Mouse (Mus musculus): Measurements from ENCODE around the gene Fndc3b.
"Not testable (repeated sequence)": the region's sequence is repeated elsewhere in the genome, so short reads cannot be mapped to it uniquely, and the experiment has no call there.

The Fndc3b gene

DNA sequence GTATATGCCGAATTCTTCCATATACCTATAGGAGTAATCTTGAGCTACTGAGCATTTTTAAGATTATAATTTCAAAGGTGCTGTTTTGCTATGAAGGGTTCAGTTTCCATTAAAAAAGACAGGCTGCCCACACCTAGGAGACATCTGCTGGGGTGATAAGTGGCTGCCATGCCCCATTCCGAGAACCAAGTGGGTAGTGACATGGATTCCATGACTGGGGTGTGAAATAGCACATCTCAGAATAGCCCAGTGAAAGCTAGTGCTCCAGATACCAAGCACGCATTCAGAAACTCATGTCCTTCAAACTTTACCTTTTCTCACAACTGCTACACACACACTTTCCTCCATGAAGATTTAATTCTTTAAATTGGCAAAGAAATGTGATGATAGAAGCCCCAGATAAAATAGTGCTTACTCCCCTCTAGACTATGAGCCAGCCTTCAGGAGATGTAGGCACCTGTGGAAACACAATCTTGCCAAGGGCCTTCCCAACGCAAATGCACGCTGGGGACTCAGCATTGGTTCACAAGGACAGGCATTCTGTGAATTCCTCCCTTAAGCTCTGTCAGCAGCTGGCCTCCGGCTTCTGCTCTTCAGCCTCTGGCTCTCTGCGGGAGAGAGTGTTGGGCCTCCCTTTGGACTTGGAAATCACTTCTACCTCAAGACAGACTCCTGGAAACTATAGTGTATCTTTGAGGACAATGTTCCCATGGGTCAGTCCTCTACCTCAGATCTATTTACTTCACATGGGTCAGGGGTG lies 207.6 kb downstream of the Fndc3b start:
- DNase-seq (ENCODE audit: low spot score in 2 of 2) = peak; percentile 19 to 38

DNA sequence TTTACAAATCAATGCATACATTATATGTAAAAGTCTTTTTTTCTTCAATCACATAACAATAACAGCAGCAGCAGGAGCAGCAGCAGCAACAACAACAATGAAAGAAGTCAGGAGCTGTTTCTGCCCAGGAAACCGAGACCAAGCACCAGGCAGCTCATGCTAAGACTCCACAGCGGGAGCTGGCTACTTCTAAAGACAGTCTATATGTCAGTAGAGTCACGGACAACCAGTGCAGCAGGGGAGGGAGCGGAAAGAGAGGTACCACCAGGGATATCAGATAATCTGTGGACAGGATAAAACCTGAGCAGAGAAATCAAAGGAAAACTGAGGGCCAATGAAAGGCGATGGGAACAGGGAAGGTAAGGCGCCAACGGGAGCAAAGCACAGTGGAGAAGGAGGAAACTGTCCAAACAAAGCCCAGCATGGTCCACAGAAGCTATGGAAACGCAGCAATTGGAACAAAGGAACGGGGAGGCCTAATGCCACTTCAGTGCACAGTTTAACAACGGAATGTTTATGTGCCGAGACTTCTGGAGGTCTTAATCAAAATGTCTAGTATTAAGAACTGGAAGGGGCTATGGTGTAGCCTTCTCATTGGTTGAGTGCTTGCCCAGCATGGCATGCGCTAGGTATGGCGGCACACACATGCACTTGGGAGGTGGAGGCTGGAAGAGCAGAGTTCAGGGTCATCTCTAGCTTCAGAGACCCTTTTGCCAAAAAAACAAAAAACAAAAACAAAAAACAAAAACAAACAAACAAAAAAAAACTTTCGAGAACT lies 215.6 kb downstream of the Fndc3b start:
- DNase-seq (ENCODE audit: low spot score in 2 of 2) = no peak

- no peak for DNase-seq (ENCODE audit: low spot score in 2 of 2)
Observed at GRCm38 (mm10) chr3:27494698-27495097, 216.4 kb downstream of the Fndc3b start.

- DNase-seq (ENCODE audit: low spot score in 2 of 2) = no peak
Observed at GRCm38 (mm10) chr3:27494066-27494465, 217.0 kb downstream of the Fndc3b start.

- DNase-seq (ENCODE audit: low spot score in 2 of 2) = no peak
Observed at GRCm38 (mm10) chr3:27491821-27492220, 219.3 kb downstream of the Fndc3b start.

GRCm38 (mm10) chr3:27491367-27491766 lies 219.7 kb downstream of the Fndc3b start:
- DNase-seq (ENCODE audit: low spot score in 2 of 2) = no peak

GRCm38 (mm10) chr3:27490891-27491290 lies 220.2 kb downstream of the Fndc3b start:
- no peak for DNase-seq (ENCODE audit: low spot score in 2 of 2)

DNA sequence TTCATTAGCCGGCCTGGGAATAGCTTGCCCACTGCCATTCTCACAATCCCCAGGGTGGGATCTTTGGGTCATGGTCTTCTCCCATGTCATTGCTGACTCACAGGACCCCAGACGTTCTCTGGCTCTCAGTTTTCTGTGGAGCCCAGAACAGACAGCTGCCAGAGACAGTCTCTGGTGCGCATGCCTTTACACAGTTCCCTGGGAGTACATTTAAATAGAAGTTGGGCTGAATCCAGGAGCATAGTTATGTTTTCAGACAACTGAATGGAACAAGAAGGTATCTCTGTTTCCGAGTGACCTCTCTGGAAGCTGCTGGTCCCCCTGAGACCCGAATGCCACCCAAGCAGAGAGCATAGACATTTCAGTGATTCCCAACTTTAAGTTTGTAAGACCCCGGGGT lies 221.6 kb downstream of the Fndc3b start:
- DNase-seq (ENCODE audit: low spot score in 2 of 2) = no peak

DNA sequence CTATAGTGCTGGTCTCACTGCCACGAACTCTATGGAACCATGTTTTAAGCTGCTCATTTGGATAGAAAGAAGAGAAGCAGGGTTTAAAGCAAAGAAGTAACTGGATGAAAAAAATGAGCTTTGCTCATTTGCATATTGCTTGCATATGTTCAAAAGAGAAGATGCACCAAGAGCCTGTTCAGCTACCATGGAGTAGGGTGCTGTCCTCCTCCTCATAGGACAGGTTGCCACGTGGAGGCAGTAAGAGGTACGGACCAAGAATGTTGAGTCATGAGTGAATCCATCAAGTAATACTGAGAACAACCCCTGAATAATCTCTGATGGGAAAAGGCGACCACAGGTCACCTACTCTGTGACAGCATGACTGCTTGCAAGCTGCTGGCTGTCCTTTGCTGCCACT lies 226.0 kb downstream of the Fndc3b start:
- no peak for DNase-seq (ENCODE audit: low spot score in 2 of 2)

GRCm38 (mm10) chr3:27484698-27485097 lies 226.4 kb downstream of the Fndc3b start:
- no peak for DNase-seq (ENCODE audit: low spot score in 2 of 2)

DNA sequence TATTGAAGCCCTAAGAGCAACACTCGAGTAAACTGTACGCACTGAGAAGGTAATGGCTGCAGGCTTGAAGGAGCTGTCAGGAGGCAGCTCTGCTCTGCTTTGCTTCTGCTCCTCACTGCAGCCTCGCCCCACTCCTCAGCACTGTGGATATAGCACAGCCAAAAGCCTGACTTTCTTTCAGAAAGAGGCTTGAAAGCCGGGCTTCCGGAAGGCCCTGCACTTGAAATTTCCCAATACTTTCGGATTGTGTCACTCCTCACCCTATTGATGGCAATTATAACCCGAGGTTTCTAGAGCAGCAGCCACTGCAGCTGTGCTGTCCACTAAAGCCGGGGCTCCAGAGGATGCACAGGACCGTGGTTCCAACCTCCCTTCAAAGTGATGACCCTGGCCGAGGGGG lies 227.3 kb downstream of the Fndc3b start:
- no peak for DNase-seq (ENCODE audit: low spot score in 2 of 2)

- DNase-seq (ENCODE audit: low spot score in 2 of 2) = no peak
Observed at GRCm38 (mm10) chr3:27483321-27483720, 227.8 kb downstream of the Fndc3b start.

- no peak for DNase-seq (ENCODE audit: low spot score in 2 of 2)
Observed at GRCm38 (mm10) chr3:27481738-27482137, 229.4 kb downstream of the Fndc3b start.

GRCm38 (mm10) chr3:27479378-27479777 lies 231.7 kb downstream of the Fndc3b start:
- DNase-seq (ENCODE audit: low spot score in 2 of 2) = no peak

DNA sequence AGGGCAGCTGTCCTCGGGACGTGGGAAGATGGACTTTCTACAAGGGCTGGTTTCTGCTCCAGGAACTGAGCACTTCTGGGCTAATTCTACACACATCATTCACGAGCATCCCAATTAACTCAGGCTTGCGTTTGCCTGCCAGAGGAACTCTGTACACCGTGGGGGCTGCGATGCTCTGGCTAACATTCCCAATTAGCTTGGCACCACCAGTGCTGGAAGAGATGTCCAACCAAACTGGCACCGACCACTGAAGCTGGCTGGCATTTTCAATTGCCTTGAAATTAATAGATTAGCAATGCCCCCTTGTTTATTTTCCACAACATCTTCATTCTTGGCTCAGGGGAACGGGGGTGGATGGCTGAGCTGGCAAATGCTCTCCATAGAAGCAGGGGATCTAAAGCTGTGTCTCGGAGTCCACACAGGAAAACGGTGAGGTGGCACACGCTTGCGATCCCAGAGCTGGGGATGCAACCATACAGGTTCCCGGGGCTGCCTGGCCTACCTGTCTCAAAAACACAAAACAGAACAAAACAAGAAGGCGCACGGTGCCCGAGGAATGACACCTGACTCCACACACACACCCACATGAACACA lies 232.4 kb downstream of the Fndc3b start:
- peak in 1 of 2 experiments; percentile 45 for DNase-seq (ENCODE audit: low spot score in 2 of 2)

DNA sequence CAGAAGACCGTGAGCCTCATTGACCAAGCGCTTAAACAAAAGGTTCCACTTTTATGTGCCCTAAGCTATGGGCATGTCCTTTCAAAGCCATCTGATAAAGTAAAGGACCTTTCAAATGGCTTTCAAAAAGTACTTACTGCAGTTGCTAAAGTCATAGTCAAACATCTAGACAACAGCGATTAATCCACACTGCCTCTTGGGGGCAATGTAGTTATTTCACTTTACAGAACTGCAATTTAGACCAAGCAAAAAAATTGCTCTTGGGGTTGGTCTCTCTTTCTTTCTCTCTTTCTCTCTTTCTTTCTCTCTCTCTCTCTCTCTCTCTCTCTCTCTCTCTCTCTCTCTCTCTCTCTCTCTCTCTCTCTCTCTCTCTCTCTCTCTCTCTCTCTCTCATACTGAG lies 233.4 kb downstream of the Fndc3b start:
- DNase-seq (ENCODE audit: low spot score in 2 of 2) = not testable (repeated sequence)

- no peak for DNase-seq (ENCODE audit: low spot score in 2 of 2)
Observed at GRCm38 (mm10) chr3:27475899-27476298, 235.2 kb downstream of the Fndc3b start.

- DNase-seq (ENCODE audit: low spot score in 2 of 2) = no peak
Observed at GRCm38 (mm10) chr3:27473801-27474599, 237.1 kb downstream of the Fndc3b start.

- no peak for DNase-seq (ENCODE audit: low spot score in 2 of 2)
Observed at GRCm38 (mm10) chr3:27472846-27473245, 238.3 kb downstream of the Fndc3b start.

GRCm38 (mm10) chr3:27470781-27471180 lies 240.3 kb downstream of the Fndc3b start:
- DNase-seq (ENCODE audit: low spot score in 2 of 2) = no peak

DNA sequence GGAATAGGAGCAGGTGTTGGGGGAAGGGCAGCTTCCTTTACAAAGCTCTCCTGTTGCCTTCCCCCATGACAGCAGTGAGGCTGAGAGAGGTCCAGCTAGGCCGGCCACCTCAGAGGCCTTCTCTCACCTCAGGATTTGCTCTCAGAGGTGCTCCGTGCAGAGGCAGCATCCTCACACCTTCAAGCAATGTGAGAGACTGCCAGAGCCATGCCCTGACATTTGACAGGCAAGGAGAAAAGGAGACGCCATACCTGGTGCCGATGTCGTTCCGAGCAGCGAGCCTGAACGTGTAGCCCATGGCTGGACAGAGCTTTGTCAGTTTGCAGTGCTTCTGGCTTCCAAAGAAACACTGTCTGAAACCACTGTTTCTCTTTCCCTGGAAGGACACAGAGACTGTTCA lies 241.1 kb downstream of the Fndc3b start:
- no peak for DNase-seq (ENCODE audit: low spot score in 2 of 2)

DNA sequence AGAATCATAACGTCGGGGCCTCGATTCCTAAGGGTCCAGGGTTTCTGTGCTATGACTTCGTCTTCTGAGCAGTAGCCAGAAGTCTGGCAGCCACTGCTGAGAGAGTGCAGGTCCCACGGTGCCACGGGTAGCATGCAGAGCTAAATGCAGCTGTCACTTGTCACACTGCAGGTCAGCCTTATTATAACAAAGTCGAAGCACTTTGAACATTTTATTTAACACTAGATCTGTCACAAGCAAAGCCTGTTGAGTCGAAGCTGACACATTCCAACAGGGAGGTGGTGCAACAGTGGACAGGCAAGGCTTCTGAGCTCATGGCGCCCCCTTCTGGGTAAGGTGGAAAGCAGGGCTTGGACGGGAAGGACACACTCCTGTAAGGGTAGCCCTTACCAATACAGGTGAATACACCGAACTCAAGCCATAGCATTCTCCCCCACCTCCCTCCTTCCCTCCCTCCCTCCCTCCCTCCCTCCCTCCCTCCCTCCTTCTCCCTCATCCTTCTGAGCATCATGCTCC lies 243.5 kb downstream of the Fndc3b start:
- DNase-seq (ENCODE audit: low spot score in 2 of 2) = no peak

Measured in left cerebral cortex, adult 9 months (tissue).